Mouse (Mus musculus) adrenal gland, postnatal 4 days (tissue): Measurements from ENCODE around the gene Pah. TPM values are rescaled to one million over a fixed set of nuclear protein-coding genes. Genes with fewer than 3 reads are reported as not detected.

Experiments used
- DNase-seq, 2 experiments: peaks; one replicate each; pipeline ENCODE4 v3.0.0; 2021 to 2022; ENCODE audit warnings: low spot score in 2 of 2, mixed read lengths in 2 of 2
- long read RNA-seq, 2 experiments: library from polyadenylated mRNA; stranded (forward); transcript quantifications; one replicate each; pipeline ENCODE4 v2.0.0; 2021
- total RNA-seq, 2 experiments: library from RNA; stranded (reverse); gene quantifications; 2 replicates each; pipeline ENCODE4 v1.2.3; 2021

The Pah gene
- 10 to 100 TPM; 16.3 to 20.3 TPM for total RNA-seq
- long read RNA-seq, experiment 1, transcript Pah-201 (13 exons, 2,142 nt), result major isoform, 9 of 10 reads
- long read RNA-seq, experiment 1, partial matches to known transcripts, result 1 of 10 reads
- long read RNA-seq, experiment 1, other reads (novel, unspliced or antisense), result 0 of 10 reads
- long read RNA-seq, experiment 2, transcript Pah-201 (13 exons, 2,142 nt), result major isoform, 9 of 10 reads
- long read RNA-seq, experiment 2, partial matches to known transcripts, result 1 of 10 reads
- long read RNA-seq, experiment 2, other reads (novel, unspliced or antisense), result 0 of 10 reads

GRCm38 (mm10) chr10:87521646-87522045 lies at the start of gene Pah:
Gene Pah (plus strand): TSS chr10:87521795.
- no peak for DNase-seq

GRCm38 (mm10) chr10:87473475-87474131 lies 48.0 kb upstream of the Pah start:
- no peak for DNase-seq

GRCm38 (mm10) chr10:87474971-87475370 lies 46.6 kb upstream of the Pah start:
- DNase-seq, result no peak

GRCm38 (mm10) chr10:87477895-87478294 lies 43.7 kb upstream of the Pah start:
- no peak for DNase-seq

- DNase-seq, result no peak
These were observed 36.5 kb upstream of the Pah start for GRCm38 (mm10) chr10:87484831-87485720.

GRCm38 (mm10) chr10:87485721-87486620 lies 35.6 kb upstream of the Pah start:
- DNase-seq, result no peak

GRCm38 (mm10) chr10:87488429-87489145 lies 33.0 kb upstream of the Pah start:
- DNase-seq, result no peak

GRCm38 (mm10) chr10:87489246-87490009 lies 32.2 kb upstream of the Pah start:
- no peak for DNase-seq

- DNase-seq, result no peak
These were observed 31.3 kb upstream of the Pah start for GRCm38 (mm10) chr10:87490328-87490727.

- no peak for DNase-seq
These were observed 30.0 kb upstream of the Pah start for GRCm38 (mm10) chr10:87491485-87492040.

GRCm38 (mm10) chr10:87492332-87492660 lies 29.3 kb upstream of the Pah start:
- no peak for DNase-seq

GRCm38 (mm10) chr10:87492661-87493551 lies 28.7 kb upstream of the Pah start:
- DNase-seq, result no peak

GRCm38 (mm10) chr10:87493576-87493975 lies 28.0 kb upstream of the Pah start, which contains the start of gene Ascl1:
Gene Ascl1 (minus strand): TSS chr10:87493660.
- no peak for DNase-seq

- no peak for DNase-seq
These were observed 27.4 kb upstream of the Pah start for GRCm38 (mm10) chr10:87494176-87494575.

- DNase-seq, result no peak
These were observed 27.0 kb upstream of the Pah start for GRCm38 (mm10) chr10:87494596-87494995.

- no peak for DNase-seq
These were observed 24.5 kb upstream of the Pah start for GRCm38 (mm10) chr10:87497056-87497455.

- DNase-seq, result no peak
These were observed 20.5 kb upstream of the Pah start for GRCm38 (mm10) chr10:87500926-87501658.
